Mouse (Mus musculus): Measurements from ENCODE around the gene Mcm3ap.

GRCm38 (mm10) chr10:76448851-76449250 lies 19.9 kb upstream of the Mcm3ap start, which contains the start of gene 2610028H24Rik:
- TF ChIP-seq GATA1 (IDR thresholded peaks at IDR 0.05; ENCODE audit: low read length) (no peak), TAL1 (IDR thresholded peaks at IDR 0.05; ENCODE audit: low read length) (no peak)

All from erythroblast, embryonic 14.5 days (primary cell).